8 mouse cellular contexts compared by ENCODE assay signal in genomic region chr2:30123729-30124471, GRCm38 (mm10). TPM values are rescaled to one million over a fixed set of nuclear protein-coding genes. Genes with fewer than 3 reads are reported as not detected.
A peak's percentile ranks its signal among the peaks of the same experiment; 100 is the strongest.
DNase-seq lines count a peak whose midpoint lies in the region; ATAC-seq lines count a peak whose summit lies in the region.

No protein-coding gene starts in this region.

- no peaks in the 10 kb centered on the region for H3K36me3 ChIP-seq in heart, embryonic 11.5 days (ENCODE audit: control insufficient read depth, insufficient read depth, low read length)
- H3K36me3 ChIP-seq in hindbrain, embryonic 11.5 days (ENCODE audit: control insufficient read depth, insufficient read depth, low read length) = no peaks in the 10 kb centered on the region

- no peak for DNase-seq in heart, postnatal 36 days
- peak; percentile 54 to 66 for DNase-seq in cerebellum, postnatal 10 days
- no peak for DNase-seq in hindbrain, embryonic 11.5 days (ENCODE audit: low spot score)
- DNase-seq in spleen, postnatal 4 days (ENCODE audit: low spot score in 2 of 2) = no peak
- no peak for DNase-seq in ovary, postnatal 36 days (ENCODE audit: low spot score)

- H3K4me2 ChIP-seq in heart, embryonic 11.5 days = peak overlapping the region; percentile 97
- H3K4me2 ChIP-seq in hindbrain, embryonic 11.5 days (replicated peaks; ENCODE audit: low read depth, low read length) = peak overlapping the region; percentile 87

- peak overlapping the region; percentile 79 for H3K4me3 ChIP-seq in heart, embryonic 11.5 days (ENCODE audit: low read depth, low read length)
- H3K4me3 ChIP-seq in hindbrain, embryonic 11.5 days (ENCODE audit: low read depth, low read length) = peak overlapping the region; percentile 62

- WGBS in heart, embryonic 11.5 days (ENCODE audit: insufficient replicate concordance) = 1% methylated on average over 43 of the region's 44 CpGs
- under 1% methylated on average over 25 of the region's 44 CpGs for WGBS in hindbrain, embryonic 11.5 days

- peaks cover 10% of the 10 kb centered on the region for H3K4me1 ChIP-seq in heart, embryonic 11.5 days (ENCODE audit: control insufficient read depth, insufficient read depth, low read length)
- peaks cover 3% of the 10 kb centered on the region; the same call in 1 of the 2 replicates for H3K4me1 ChIP-seq in hindbrain, embryonic 11.5 days (replicated peaks; ENCODE audit: control insufficient read depth, insufficient read depth, low read length)

- peak; percentile 22; the same call in 1 of the 2 replicates for ATAC-seq in heart, embryonic 11.5 days (replicated peaks; ENCODE audit: insufficient number of reproducible peaks, low FRiP score, low TSS enrichment)
- peak; percentile 48 for ATAC-seq in CD4-positive, CD25-positive, alpha-beta regulatory T cell, adult 4 months
- ATAC-seq in hindbrain, embryonic 11.5 days (ENCODE audit: low FRiP score) = peak; percentile 71
- peak; percentile 13; the same call in 1 of the 2 replicates for ATAC-seq in megakaryocyte, adult 5-6 weeks (ENCODE audit: poor library complexity, severe bottlenecking)

- H3K27me3 ChIP-seq in heart, embryonic 11.5 days (ENCODE audit: control insufficient read depth, insufficient read depth, low read length) = no peaks in the 10 kb centered on the region
- no peaks in the 10 kb centered on the region for H3K27me3 ChIP-seq in hindbrain, embryonic 11.5 days (ENCODE audit: control insufficient read depth, insufficient read depth, low read length)

- no peaks in the 10 kb centered on the region for H3K9me3 ChIP-seq in heart, embryonic 11.5 days (replicated peaks; ENCODE audit: control insufficient read depth, low read length)
- no peaks in the 10 kb centered on the region for H3K9me3 ChIP-seq in hindbrain, embryonic 11.5 days (ENCODE audit: control insufficient read depth, low read length)

- H3K9ac ChIP-seq in heart, embryonic 11.5 days (ENCODE audit: low read depth, low read length) = peak overlapping the region; percentile 93
- H3K9ac ChIP-seq in hindbrain, embryonic 11.5 days (ENCODE audit: low read depth, low read length) = peak overlapping the region; percentile 86

- peak overlapping the region; percentile 91 for H3K27ac ChIP-seq in heart, embryonic 11.5 days (ENCODE audit: low read depth, low read length)
- H3K27ac ChIP-seq in hindbrain, embryonic 11.5 days (ENCODE audit: low read depth, low read length) = peak overlapping the region; percentile 67

- intact Hi-C loops in heart, postnatal 36 days (cut with DNase I) = no loop called here

RNA-seq across cellular contexts. Expression of gene Zer1, which starts 0.5 kb away (rescaled TPM):
- 5.4 and 7.1 TPM in 2 replicates for polyA plus RNA-seq in heart, embryonic 11.5 days (2014; fragmentation: Nextera tagmentation; extraction: Ambion mirVana)
- total RNA-seq in heart, postnatal 36 days (2021) = 10 to 100 TPM; 24.3 to 27.3 TPM
- 10 to 100 TPM; 18.5 to 25.5 TPM for polyA plus RNA-seq in CD4-positive, CD25-positive, alpha-beta regulatory T cell, adult 4 months (2017; shearing (Covaris generic))
- polyA plus RNA-seq in hindbrain, embryonic 11.5 days (2014; fragmentation: Nextera tagmentation; extraction: Ambion mirVana) = 6.5 and 9.3 TPM in 2 replicates
- total RNA-seq in megakaryocyte, adult 5-6 weeks (2015) = 10.1 and 11.7 TPM in 2 replicates
- 8.7 and 10.7 TPM in 2 replicates for total RNA-seq in megakaryocyte, adult 5-6 weeks (2017)

RNA-seq across cellular contexts. Expression of gene Tbc1d13, which starts 9.6 kb away (rescaled TPM):
- 8.2 and 9.1 TPM in 2 replicates for polyA plus RNA-seq in heart, embryonic 11.5 days (2014; fragmentation: Nextera tagmentation; extraction: Ambion mirVana)
- 10 to 100 TPM; 17.5 to 18.0 TPM for total RNA-seq in heart, postnatal 36 days (2021)
- 10 to 100 TPM; 10.9 to 11.3 TPM for polyA plus RNA-seq in CD4-positive, CD25-positive, alpha-beta regulatory T cell, adult 4 months (2017; shearing (Covaris generic))
- polyA plus RNA-seq in hindbrain, embryonic 11.5 days (2014; fragmentation: Nextera tagmentation; extraction: Ambion mirVana) = 16.3 and 20.6 TPM in 2 replicates
- 21.2 and 25.8 TPM in 2 replicates for total RNA-seq in megakaryocyte, adult 5-6 weeks (2015)
- 36.5 and 50.0 TPM in 2 replicates for total RNA-seq in megakaryocyte, adult 5-6 weeks (2017)

RNA-seq across cellular contexts. Expression of gene Zdhhc12, which starts 30.5 kb away (rescaled TPM):
- 56.3 and 59.1 TPM in 2 replicates for polyA plus RNA-seq in heart, embryonic 11.5 days (2014; fragmentation: Nextera tagmentation; extraction: Ambion mirVana)
- total RNA-seq in heart, postnatal 36 days (2021) = 1 to 10 TPM; 4.1 to 4.7 TPM
- polyA plus RNA-seq in CD4-positive, CD25-positive, alpha-beta regulatory T cell, adult 4 months (2017; shearing (Covaris generic)) = 10 to 100 TPM; 32.3 to 44.9 TPM
- 27.4 and 32.2 TPM in 2 replicates for polyA plus RNA-seq in hindbrain, embryonic 11.5 days (2014; fragmentation: Nextera tagmentation; extraction: Ambion mirVana)
- 20.3 and 24.6 TPM in 2 replicates for total RNA-seq in megakaryocyte, adult 5-6 weeks (2015)
- total RNA-seq in megakaryocyte, adult 5-6 weeks (2017) = 8.2 and 10.7 TPM in 2 replicates

RNA-seq across cellular contexts. Expression of gene Pkn3, which starts 46.4 kb away (rescaled TPM):
- 11.0 and 11.2 TPM in 2 replicates for polyA plus RNA-seq in heart, embryonic 11.5 days (2014; fragmentation: Nextera tagmentation; extraction: Ambion mirVana)
- total RNA-seq in heart, postnatal 36 days (2021) = 10 to 100 TPM in 1 of 2 experiments, 1 to 10 TPM in 1; 8.3 to 11.5 TPM
- under 1 TPM; 0.16 to 0.48 TPM for polyA plus RNA-seq in CD4-positive, CD25-positive, alpha-beta regulatory T cell, adult 4 months (2017; shearing (Covaris generic))
- 4.5 and 5.2 TPM in 2 replicates for polyA plus RNA-seq in hindbrain, embryonic 11.5 days (2014; fragmentation: Nextera tagmentation; extraction: Ambion mirVana)
- total RNA-seq in megakaryocyte, adult 5-6 weeks (2015) = 3.0 and 4.8 TPM in 2 replicates
- 7.0 and 9.1 TPM in 2 replicates for total RNA-seq in megakaryocyte, adult 5-6 weeks (2017)

RNA-seq across cellular contexts. Expression of gene Endog, which starts 47.4 kb away (rescaled TPM):
- polyA plus RNA-seq in heart, embryonic 11.5 days (2014; fragmentation: Nextera tagmentation; extraction: Ambion mirVana) = 30.0 and 33.4 TPM in 2 replicates
- total RNA-seq in heart, postnatal 36 days (2021) = 10 to 100 TPM; 91.8 to 92.4 TPM
- polyA plus RNA-seq in CD4-positive, CD25-positive, alpha-beta regulatory T cell, adult 4 months (2017; shearing (Covaris generic)) = 1 to 10 TPM; 1.3 to 2.5 TPM
- polyA plus RNA-seq in hindbrain, embryonic 11.5 days (2014; fragmentation: Nextera tagmentation; extraction: Ambion mirVana) = 15.3 and 15.6 TPM in 2 replicates
- 2.3 and 4.1 TPM in 2 replicates for total RNA-seq in megakaryocyte, adult 5-6 weeks (2015)
- total RNA-seq in megakaryocyte, adult 5-6 weeks (2017) = 2.9 and 4.0 TPM in 2 replicates

Comparison
In these comparisons a context has a peak if more than half of its experiments do, and no peak if none do; other contexts are left out.
1. ATAC-seq: peak in every context shown above with its lines; median percentile 71 in hindbrain, embryonic 11.5 days; 48 in CD4-positive, CD25-positive, alpha-beta regulatory T cell, adult 4 months; 22 in heart, embryonic 11.5 days; 13 in megakaryocyte, adult 5-6 weeks.
2. DNase-seq: peak in cerebellum, postnatal 10 days (2 of 2); none in heart, postnatal 36 days (0 of 2), hindbrain, embryonic 11.5 days (single experiment), spleen, postnatal 4 days (0 of 2) and ovary, postnatal 36 days (single experiment).